Mouse (Mus musculus) embryonic fibroblast, embryonic 13.5 days (primary cell): ENCODE data around the gene Tmed8. TPM values are rescaled to one million over a fixed set of nuclear protein-coding genes. Genes with fewer than 3 reads are reported as not detected.

Experiments
- H3K27ac ChIP-seq: 2 replicates; pipeline ENCODE4 v1.5.1; 2012; ENCODE audit warnings: low read length, control low read depth, inconsistent platforms; ENCODE audit not compliant: insufficient read depth
- H3K4me1 ChIP-seq: 2 replicates; pipeline ENCODE4 v1.6.1; 2011; ENCODE audit warnings: low read length; ENCODE audit not compliant: control insufficient read depth, insufficient read depth
- H3K4me3 ChIP-seq: 2 replicates; pipeline ENCODE4 v1.5.1; 2011; ENCODE audit warnings: mild to moderate bottlenecking, control low read depth, low read length; ENCODE audit not compliant: insufficient read depth
- CTCF ChIP-seq: IDR thresholded peaks from 2 replicates; pipeline ENCODE4 v1.5.1; 2011; ENCODE audit warnings: mild to moderate bottlenecking, control low read depth, low read length, moderate library complexity, borderline replicate concordance; ENCODE audit not compliant: insufficient read depth
- POLR2A ChIP-seq: IDR thresholded peaks from 2 replicates; pipeline ENCODE4 v1.6.1; 2011; ENCODE audit warnings: low read depth, mild to moderate bottlenecking, control low read depth, low read length, moderate library complexity
- polyA plus RNA-seq: library from polyadenylated mRNA; stranded (reverse); fragments of >200 nt; gene quantifications from 2 replicates; pipeline ENCODE4 v1.2.4, GENCODE M21; 2011; ENCODE audit warnings: low read depth; ENCODE audit not compliant: missing spikeins, insufficient read length

Tmed8 gene
- polyA plus RNA-seq, 1 experiment, result 12.6 TPM

DNA sequence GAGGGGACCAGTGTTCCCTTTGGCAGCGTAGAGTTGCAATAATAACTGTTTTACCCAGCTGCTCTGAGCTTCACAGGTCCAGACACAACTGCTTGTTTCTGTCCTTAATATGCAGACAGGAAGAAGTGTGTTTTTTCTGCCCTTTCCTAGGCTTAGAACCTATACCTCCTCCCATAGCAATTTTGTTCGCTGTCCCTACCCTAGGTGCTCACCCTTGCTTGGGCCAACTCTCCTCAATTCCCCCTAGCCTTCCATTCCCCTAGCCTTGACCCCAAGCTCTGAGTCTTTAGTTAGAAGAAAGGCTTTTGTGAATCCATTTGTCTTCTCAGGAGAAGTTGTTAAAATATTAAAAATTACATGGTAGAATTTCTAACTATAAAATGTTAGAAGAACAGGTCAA, 61.5 kb downstream of the Tmed8 start:
- Histone ChIP-seq H3K27ac (no peak overlapping the region), H3K4me1 (no peaks in the 10 kb centered on the region), H3K4me3 (no peak overlapping the region)
- TF ChIP-seq POLR2A (no peak), CTCF (no peak)

DNA sequence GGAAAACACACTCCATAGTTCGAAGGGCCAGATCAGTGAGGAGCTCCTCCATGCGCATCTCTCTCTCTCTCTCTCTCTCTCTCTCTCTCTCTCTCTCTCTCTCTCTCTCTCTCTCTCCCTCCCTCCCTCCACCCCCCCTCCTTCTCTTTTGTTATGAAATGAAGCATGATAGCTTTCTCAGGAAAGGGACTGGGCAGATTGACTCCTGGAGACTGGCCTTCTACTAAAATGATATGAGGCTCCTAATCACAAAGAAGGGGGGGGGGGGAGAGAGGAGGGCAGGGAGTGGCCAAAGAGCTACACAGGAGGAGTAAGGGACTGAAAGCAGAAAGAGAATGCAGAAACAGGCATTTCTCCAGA, 61.9 kb downstream of the Tmed8 start:
- TF ChIP-seq POLR2A (no peak), CTCF (no peak)
- H3K27ac ChIP-seq, result no peak overlapping the region

DNA sequence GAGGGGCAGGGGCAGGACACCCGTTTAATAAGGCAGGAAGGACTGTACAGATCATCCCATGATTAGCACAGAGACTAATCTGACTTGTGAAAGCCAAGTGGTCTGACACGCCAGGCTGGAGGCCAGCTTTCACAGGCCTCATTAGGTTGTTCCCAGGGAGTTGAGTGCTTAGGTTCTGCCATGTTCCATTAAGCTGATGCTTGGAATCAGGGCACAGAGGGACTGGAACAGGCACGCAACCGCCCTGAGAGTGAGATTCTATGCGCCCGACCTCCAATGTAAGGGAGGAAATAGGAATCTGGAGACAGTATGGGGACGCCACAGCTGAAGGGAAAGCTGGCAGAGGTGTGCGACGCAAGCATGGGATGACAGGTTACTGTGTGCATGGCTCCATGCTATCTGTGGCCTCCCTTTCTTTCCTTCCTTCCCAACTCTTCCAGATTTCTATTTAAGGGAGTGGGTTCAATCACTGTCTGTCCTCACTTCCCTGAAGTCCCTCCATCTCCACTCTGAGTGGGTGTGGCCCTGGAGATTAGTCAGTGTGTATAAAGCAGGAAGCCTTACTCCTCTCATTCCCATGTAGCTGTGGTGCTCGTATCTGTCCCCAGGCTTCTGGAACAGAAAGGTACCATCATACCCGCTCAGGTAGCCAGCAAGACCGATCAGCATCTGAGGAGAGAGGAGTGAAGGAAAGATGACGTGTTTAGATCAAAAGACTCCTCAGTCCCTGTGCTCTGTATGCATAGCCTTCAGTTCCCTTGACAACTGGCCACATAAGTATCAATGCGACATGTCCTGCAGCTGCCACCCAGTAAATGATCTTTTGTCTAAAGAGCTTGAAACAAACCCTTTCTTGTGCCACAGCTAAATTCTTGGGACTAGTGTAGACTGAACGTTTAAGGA, 62.6 kb downstream of the Tmed8 start:
- Histone ChIP-seq H3K4me3 (no peak overlapping the region), H3K4me1 (no peaks in the 10 kb centered on the region), H3K27ac (no peak overlapping the region)
- TF ChIP-seq POLR2A, result no peak
- TF ChIP-seq CTCF, result no peak

More for the DNA sequence above, 61.9 kb downstream of the Tmed8 start:
- H3K4me1 ChIP-seq, result no peaks in the 10 kb centered on the region
- no peak overlapping the region for H3K4me3 ChIP-seq

DNA sequence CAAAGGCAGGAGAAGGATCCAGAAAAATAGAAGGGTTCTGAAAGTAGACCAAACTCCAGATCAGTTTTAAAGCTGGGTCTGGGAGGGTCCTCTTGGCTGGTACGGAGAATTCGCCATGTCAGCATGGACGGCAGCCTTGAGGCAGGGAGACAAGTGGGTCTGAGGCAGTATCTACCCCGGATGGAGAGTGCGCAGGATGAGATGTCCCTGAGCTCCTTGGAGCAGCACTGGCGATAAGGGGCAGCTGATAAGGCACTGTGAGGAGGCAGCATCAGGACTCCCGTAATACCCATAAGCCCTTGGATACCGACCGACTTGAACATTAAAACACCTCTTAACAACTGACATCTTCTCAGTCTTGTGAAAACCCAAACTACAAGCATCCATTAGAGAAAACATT, 67.5 kb downstream of the Tmed8 start:
- no peak overlapping the region for H3K27ac ChIP-seq
- TF ChIP-seq CTCF (no peak), POLR2A (no peak)
- H3K4me3 ChIP-seq, result no peak overlapping the region
- no peaks in the 10 kb centered on the region for H3K4me1 ChIP-seq

DNA sequence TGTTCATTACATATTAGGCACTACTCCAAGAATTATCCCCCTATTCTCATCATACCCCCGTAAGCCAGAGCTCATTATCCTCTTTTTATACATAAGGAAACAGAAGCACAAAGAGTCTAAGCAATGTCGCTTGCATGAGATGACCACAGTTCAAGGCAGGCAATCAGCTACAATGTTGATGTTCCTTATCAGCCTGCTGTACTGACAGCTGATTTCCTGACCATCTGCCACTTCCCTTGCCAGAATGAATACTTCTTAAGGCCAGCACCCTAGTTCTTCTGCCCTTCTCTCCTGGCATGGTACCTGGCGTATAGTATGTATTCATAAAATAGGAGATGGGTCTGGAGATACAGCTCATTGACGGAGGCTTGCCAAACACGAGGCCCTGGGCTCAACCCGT, 68.0 kb downstream of the Tmed8 start:
- no peak for TF ChIP-seq CTCF
- no peak for TF ChIP-seq POLR2A
- Histone ChIP-seq H3K27ac (no peak overlapping the region), H3K4me1 (no peaks in the 10 kb centered on the region), H3K4me3 (no peak overlapping the region)

DNA sequence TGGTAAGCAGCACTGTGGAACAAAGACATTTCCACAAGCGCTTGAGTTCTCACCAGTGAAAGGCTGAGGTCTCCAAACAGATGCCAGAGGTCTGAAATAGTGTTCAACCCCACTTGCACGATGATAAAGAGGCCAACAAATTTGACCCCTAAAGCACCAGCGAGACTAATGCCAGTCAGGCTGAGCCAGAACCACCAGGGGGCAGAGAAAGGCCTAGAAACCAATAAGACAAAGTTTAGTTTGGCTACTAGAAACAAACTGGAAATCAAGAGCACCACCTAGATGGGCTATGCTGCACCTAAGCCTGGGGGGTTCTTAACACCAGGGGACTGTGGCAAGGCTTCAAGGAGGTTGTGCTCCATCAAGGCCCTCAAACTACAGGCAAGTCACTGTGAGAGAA, 68.6 kb downstream of the Tmed8 start:
- TF ChIP-seq POLR2A (no peak), CTCF (0 out of 2 replicates have a peak, but pooled peaks have one; percentile 14)

GRCm38 (mm10) chr12:87131181-87131580, 69.1 kb downstream of the Tmed8 start:
- Histone ChIP-seq H3K27ac (no peak overlapping the region), H3K4me3 (no peak overlapping the region), H3K4me1 (no peaks in the 10 kb centered on the region)
- TF ChIP-seq CTCF (no peak), POLR2A (no peak)

More for the DNA sequence above, 68.6 kb downstream of the Tmed8 start:
- Histone ChIP-seq H3K4me3 (no peak overlapping the region), H3K4me1 (no peaks in the 10 kb centered on the region), H3K27ac (no peak overlapping the region)

- no peaks in the 10 kb centered on the region for H3K4me1 ChIP-seq
- no peak overlapping the region for H3K4me3 ChIP-seq
- no peak overlapping the region for H3K27ac ChIP-seq
- TF ChIP-seq CTCF (no peak), POLR2A (no peak)
Observed at GRCm38 (mm10) chr12:87130224-87130623, 70.0 kb downstream of the Tmed8 start.

GRCm38 (mm10) chr12:87127256-87127655, 73.0 kb downstream of the Tmed8 start:
- Histone ChIP-seq H3K27ac (no peak overlapping the region), H3K4me1 (no peaks in the 10 kb centered on the region), H3K4me3 (no peak overlapping the region)
- TF ChIP-seq POLR2A (no peak), CTCF (no peak)

- Histone ChIP-seq H3K27ac (no peak overlapping the region), H3K4me1 (no peaks in the 10 kb centered on the region), H3K4me3 (no peak overlapping the region)
- TF ChIP-seq CTCF (no peak), POLR2A (no peak)
Observed at GRCm38 (mm10) chr12:87121918-87122589, 78.2 kb downstream of the Tmed8 start.

Other genes starting within 250 kb of the Tmed8 start
- not detected in 2 replicates for gene Zdhhc22, start 210.0 kb downstream of the Tmed8 start, polyA plus RNA-seq
- gene Tmem63c, start 179.1 kb downstream of the Tmed8 start, polyA plus RNA-seq, result not detected in 2 replicates
- not detected in 2 replicates for gene Ngb, start 97.9 kb downstream of the Tmed8 start, polyA plus RNA-seq
- gene Gstz1, start 53.3 kb downstream of the Tmed8 start, polyA plus RNA-seq, result 41.1 and 46.9 TPM in 2 replicates
- gene Pomt2, start 52.5 kb downstream of the Tmed8 start, polyA plus RNA-seq, result 23.3 and 26.9 TPM in 2 replicates
- 1.2 and 1.5 TPM in 2 replicates for gene Samd15, start 731 bp downstream of the Tmed8 start, polyA plus RNA-seq
- not detected in 2 replicates for gene Noxred1, start 38.3 kb upstream of the Tmed8 start, polyA plus RNA-seq
- gene Vipas39, start 65.8 kb upstream of the Tmed8 start, polyA plus RNA-seq, result 29.3 and 30.4 TPM in 2 replicates
- gene Ahsa1, start 66.0 kb upstream of the Tmed8 start, polyA plus RNA-seq, result 112 and 116 TPM in 2 replicates
- 0.21 and 0.23 TPM in 2 replicates for gene Ism2, start 99.3 kb upstream of the Tmed8 start, polyA plus RNA-seq
- 125 and 133 TPM in 2 replicates for gene Sptlc2, start 187.9 kb upstream of the Tmed8 start, polyA plus RNA-seq
- 175 and 177 TPM in 2 replicates for gene Slirp, start 243.4 kb upstream of the Tmed8 start, polyA plus RNA-seq
- gene Alkbh1, start 243.6 kb upstream of the Tmed8 start, polyA plus RNA-seq, result 34.5 and 35.3 TPM in 2 replicates